Mouse (Mus musculus): ENCODE data around the gene Zfp326. TPM values are rescaled to one million over a fixed set of nuclear protein-coding genes. Genes with fewer than 3 reads are reported as not detected.

Zfp326 gene
- total and polyA plus RNA-seq, 3 experiments: 5.5 to 10.7 (median 9.3) TPM

GRCm38 (mm10) chr5:105911498-105911897, 35.1 kb downstream of the Zfp326 start:
- Histone ChIP-seq H3K4me1 (ENCODE audit: control insufficient read depth, insufficient read depth, low read length) (no peaks in the 10 kb centered on the region), H3K9ac (ENCODE audit: low read depth, low read length) (no peak overlapping the region), H3K27ac (no peak overlapping the region), H3K27me3 (ENCODE audit: control insufficient read depth, insufficient read depth, low read length) (no peaks in the 10 kb centered on the region), H3K4me3 (no peak overlapping the region), H3K36me3 (ENCODE audit: control insufficient read depth, insufficient read depth, low read length) (peaks cover 5% of the 10 kb centered on the region), H3K79me2 (replicated peaks; ENCODE audit: control insufficient read depth, insufficient read depth, low read length) (no peaks in the 10 kb centered on the region; the same call in 1 of the 2 replicates)
- TF ChIP-seq EP300 (IDR thresholded peaks at IDR 0.05; ENCODE audit: insufficient read depth, low read depth, low read length): no peak
- TF ChIP-seq POLR2A (IDR thresholded peaks at IDR 0.05; ENCODE audit: insufficient read depth, low read depth, low read length): no peak
- TF ChIP-seq CTCF (IDR thresholded peaks at IDR 0.05): no peak
- DNase-seq: no peak
- 37% methylated on average over 5 of the region's 5 CpGs for WGBS
- intact Hi-C loops (cut with DNase I): no loop called here

DNA sequence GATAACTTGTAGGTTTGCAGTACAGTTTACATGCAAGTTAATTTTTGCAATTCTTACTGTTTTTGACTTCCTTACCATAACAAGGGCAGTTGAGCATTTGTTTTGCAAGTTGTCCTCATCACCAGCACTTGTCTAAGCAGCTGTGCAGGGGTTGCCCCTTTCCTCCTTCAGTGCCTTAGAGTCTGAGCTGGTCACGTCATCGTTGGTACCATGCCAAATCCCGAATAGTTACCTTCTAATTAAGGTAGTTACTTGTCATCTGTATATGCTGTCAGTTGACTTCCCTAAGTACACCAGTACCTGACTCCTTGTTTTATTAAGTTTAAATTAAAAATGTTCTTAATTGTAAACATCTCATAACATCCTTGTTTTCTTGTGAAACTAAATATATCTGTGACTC, 41.0 kb downstream of the Zfp326 start:
- TF ChIP-seq EP300 (IDR thresholded peaks at IDR 0.05; ENCODE audit: insufficient read depth, low read depth, low read length) (no peak), POLR2A (IDR thresholded peaks at IDR 0.05; ENCODE audit: insufficient read depth, low read depth, low read length) (no peak), CTCF (IDR thresholded peaks at IDR 0.05) (no peak)
- Histone ChIP-seq H3K9ac (ENCODE audit: low read depth, low read length) (no peak overlapping the region), H3K4me3 (no peak overlapping the region), H3K27me3 (ENCODE audit: control insufficient read depth, insufficient read depth, low read length) (no peaks in the 10 kb centered on the region), H3K27ac (no peak overlapping the region), H3K4me1 (ENCODE audit: control insufficient read depth, insufficient read depth, low read length) (no peaks in the 10 kb centered on the region), H3K36me3 (ENCODE audit: control insufficient read depth, insufficient read depth, low read length) (peaks cover 3% of the 10 kb centered on the region), H3K79me2 (replicated peaks; ENCODE audit: control insufficient read depth, insufficient read depth, low read length) (no peaks in the 10 kb centered on the region)
- intact Hi-C loops (cut with DNase I): no loop called here
- 61% methylated on average over 3 of the region's 3 CpGs for WGBS
- DNase-seq: no peak

DNA sequence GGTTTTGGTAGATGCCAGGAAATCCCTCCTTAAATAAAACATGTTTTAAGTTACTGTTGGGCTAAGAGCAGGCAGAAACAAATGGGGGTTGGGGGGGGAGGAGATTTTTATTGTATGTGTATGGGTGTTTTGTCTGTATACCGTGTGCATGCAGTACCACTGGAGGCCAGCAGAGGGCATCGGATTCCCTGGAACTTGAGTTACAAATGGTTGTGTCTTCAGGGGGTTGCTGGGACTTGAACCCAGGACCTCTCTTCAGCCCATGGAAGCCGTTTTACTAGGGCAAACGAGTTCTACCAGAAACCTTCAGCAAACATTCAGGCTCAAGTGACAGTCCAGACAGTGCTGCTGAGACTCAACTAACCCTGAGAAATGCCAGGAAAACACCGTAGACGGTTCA, 41.9 kb downstream of the Zfp326 start:
- no peak for DNase-seq

GRCm38 (mm10) chr5:105922818-105923487, 46.6 kb downstream of the Zfp326 start:
- no peak overlapping the region for H3K9ac ChIP-seq (ENCODE audit: low read depth, low read length)
- H3K27me3 ChIP-seq (ENCODE audit: control insufficient read depth, insufficient read depth, low read length): no peaks in the 10 kb centered on the region
- no peaks in the 10 kb centered on the region for H3K36me3 ChIP-seq (ENCODE audit: control insufficient read depth, insufficient read depth, low read length)
- H3K4me1 ChIP-seq (ENCODE audit: control insufficient read depth, insufficient read depth, low read length): no peaks in the 10 kb centered on the region
- no peak overlapping the region for H3K4me3 ChIP-seq
- DNase-seq: no peak
- H3K27ac ChIP-seq: no peak overlapping the region
- 82% methylated on average over 12 of the region's 12 CpGs for WGBS
- no peaks in the 10 kb centered on the region for H3K79me2 ChIP-seq (replicated peaks; ENCODE audit: control insufficient read depth, insufficient read depth, low read length)
- TF ChIP-seq CTCF (IDR thresholded peaks at IDR 0.05): no peak
- no peak for TF ChIP-seq POLR2A (IDR thresholded peaks at IDR 0.05; ENCODE audit: insufficient read depth, low read depth, low read length)
- TF ChIP-seq EP300 (IDR thresholded peaks at IDR 0.05; ENCODE audit: insufficient read depth, low read depth, low read length): no peak
- intact Hi-C loops (cut with DNase I): no loop called here

More for the DNA sequence above, 41.9 kb downstream of the Zfp326 start:
- Histone ChIP-seq H3K27me3 (ENCODE audit: control insufficient read depth, insufficient read depth, low read length) (no peaks in the 10 kb centered on the region), H3K79me2 (replicated peaks; ENCODE audit: control insufficient read depth, insufficient read depth, low read length) (no peaks in the 10 kb centered on the region), H3K4me1 (ENCODE audit: control insufficient read depth, insufficient read depth, low read length) (no peaks in the 10 kb centered on the region), H3K4me3 (no peak overlapping the region), H3K36me3 (ENCODE audit: control insufficient read depth, insufficient read depth, low read length) (peaks cover 3% of the 10 kb centered on the region), H3K9ac (ENCODE audit: low read depth, low read length) (no peak overlapping the region), H3K27ac (no peak overlapping the region)
- 90% methylated on average over 6 of the region's 6 CpGs for WGBS
- no peak for TF ChIP-seq POLR2A (IDR thresholded peaks at IDR 0.05; ENCODE audit: insufficient read depth, low read depth, low read length)
- peak; percentile 70 for TF ChIP-seq CTCF (IDR thresholded peaks at IDR 0.05)
- intact Hi-C loops (cut with DNase I): no loop called here

DNA sequence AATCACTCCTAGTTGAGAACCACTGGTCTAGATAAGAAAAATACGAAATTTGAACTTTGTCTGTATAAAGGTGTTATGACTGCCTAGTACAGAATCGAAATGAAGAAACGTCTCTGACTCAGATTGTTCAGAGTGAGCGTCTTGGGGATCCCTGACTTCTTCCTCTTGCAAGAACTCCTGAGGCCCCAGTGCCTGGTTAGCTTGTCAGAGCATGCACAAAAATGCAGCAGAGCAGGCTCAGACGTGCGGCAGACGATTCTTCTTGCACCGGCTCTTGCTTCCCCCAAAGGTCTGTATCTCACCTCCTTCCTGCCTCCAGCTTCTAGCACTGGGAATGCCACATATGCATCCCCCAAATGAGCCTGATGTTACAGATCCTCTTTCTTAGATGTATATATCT, 48.0 kb downstream of the Zfp326 start:
- intact Hi-C loops (cut with DNase I): no loop called here
- H3K27me3 ChIP-seq (ENCODE audit: control insufficient read depth, insufficient read depth, low read length): no peaks in the 10 kb centered on the region
- H3K4me1 ChIP-seq (ENCODE audit: control insufficient read depth, insufficient read depth, low read length): no peaks in the 10 kb centered on the region
- WGBS: 84% methylated on average over 8 of the region's 8 CpGs
- no peak for DNase-seq
- H3K36me3 ChIP-seq (ENCODE audit: control insufficient read depth, insufficient read depth, low read length): no peaks in the 10 kb centered on the region
- no peak overlapping the region for H3K4me3 ChIP-seq
- H3K9ac ChIP-seq (ENCODE audit: low read depth, low read length): no peak overlapping the region
- H3K79me2 ChIP-seq (replicated peaks; ENCODE audit: control insufficient read depth, insufficient read depth, low read length): no peaks in the 10 kb centered on the region
- TF ChIP-seq POLR2A (IDR thresholded peaks at IDR 0.05; ENCODE audit: insufficient read depth, low read depth, low read length) (no peak), EP300 (IDR thresholded peaks at IDR 0.05; ENCODE audit: insufficient read depth, low read depth, low read length) (no peak), CTCF (IDR thresholded peaks at IDR 0.05) (no peak)
- no peak overlapping the region for H3K27ac ChIP-seq

- intact Hi-C loops (cut with DNase I): loop anchor here (5.0 kb wide), 1 partner anchor 877 kb away; no protein-coding TSS in a partner anchor
Measured at GRCm38 (mm10) chr5:105925568-105926255, 49.3 kb downstream of the Zfp326 start.

More at GRCm38 (mm10) chr5:105925568-105926255, 49.3 kb downstream of the Zfp326 start:
- Histone ChIP-seq H3K9ac (ENCODE audit: low read depth, low read length) (no peak overlapping the region), H3K27me3 (ENCODE audit: control insufficient read depth, insufficient read depth, low read length) (no peaks in the 10 kb centered on the region), H3K4me1 (ENCODE audit: control insufficient read depth, insufficient read depth, low read length) (no peaks in the 10 kb centered on the region), H3K79me2 (replicated peaks; ENCODE audit: control insufficient read depth, insufficient read depth, low read length) (no peaks in the 10 kb centered on the region), H3K27ac (no peak overlapping the region), H3K36me3 (ENCODE audit: control insufficient read depth, insufficient read depth, low read length) (no peaks in the 10 kb centered on the region), H3K4me3 (no peak overlapping the region)
- 58% methylated on average over 14 of the region's 14 CpGs for WGBS
- no peak for DNase-seq
- TF ChIP-seq CTCF (IDR thresholded peaks at IDR 0.05): peak; percentile 65
- TF ChIP-seq EP300 (IDR thresholded peaks at IDR 0.05; ENCODE audit: insufficient read depth, low read depth, low read length): no peak
- no peak for TF ChIP-seq POLR2A (IDR thresholded peaks at IDR 0.05; ENCODE audit: insufficient read depth, low read depth, low read length)

Measured in heart, adult 2 months (tissue).